Mouse (Mus musculus): ENCODE measurements around the gene Ebf3. TPM values are rescaled to one million over a fixed set of nuclear protein-coding genes. Genes with fewer than 3 reads are reported as not detected.

Ebf3 gene
- polyA plus RNA-seq, 1 experiment from 2014 or later = 7.4 TPM

- no peak for ATAC-seq (ENCODE audit: low read depth)
- H3K4me2 ChIP-seq (ENCODE audit: low read depth, low read length) = peak overlapping the region; percentile 84
- H3K9me3 ChIP-seq (ENCODE audit: control insufficient read depth, low read length) = no peaks in the 10 kb centered on the region
- H3K36me3 ChIP-seq (ENCODE audit: control insufficient read depth, insufficient read depth, low read length) = no peaks in the 10 kb centered on the region
- H3K9ac ChIP-seq (ENCODE audit: low read depth, low read length) = peak overlapping the region; percentile 51
- peak; percentile 85 for DNase-seq (ENCODE audit: low spot score)
- peak overlapping the region; percentile 46 for H3K27ac ChIP-seq (replicated peaks; ENCODE audit: low read depth, low read length)
- H3K4me1 ChIP-seq (ENCODE audit: control insufficient read depth, insufficient read depth, low read length) = peaks cover 10% of the 10 kb centered on the region
- H3K4me3 ChIP-seq (ENCODE audit: low read depth, low read length) = peak overlapping the region; percentile 77
- peaks cover 96% of the 10 kb centered on the region for H3K27me3 ChIP-seq (replicated peaks; ENCODE audit: control insufficient read depth, insufficient read depth, low read length)
- 2% methylated on average over 48 of the region's 48 CpGs for WGBS
These were observed 5.0 kb upstream of the Ebf3 start for GRCm38 (mm10) chr7:137318924-137319885.

DNA sequence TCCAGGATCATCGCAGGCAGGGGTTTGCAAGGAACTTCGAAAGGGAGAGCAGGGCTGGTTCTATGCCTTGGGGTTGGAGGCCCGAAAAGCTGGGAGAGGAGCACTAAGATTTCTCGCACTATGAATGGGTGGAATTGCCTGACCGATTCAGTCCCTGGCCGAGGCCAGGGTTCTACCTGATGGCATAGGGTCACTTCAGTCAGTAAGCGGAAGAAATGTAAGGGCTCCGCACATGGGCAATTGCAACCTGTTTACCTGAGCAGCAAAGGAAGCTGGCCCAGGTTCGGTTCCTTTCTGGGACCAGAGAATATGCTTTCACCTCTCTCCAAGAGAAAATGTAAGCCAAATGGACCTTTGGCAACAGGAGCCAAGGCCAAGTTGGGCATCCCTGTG lies 4.1 kb upstream of the Ebf3 start:
- peak overlapping the region; percentile 46; the same call in 1 of the 2 replicates for H3K27ac ChIP-seq (replicated peaks; ENCODE audit: low read depth, low read length)
- peaks cover 87% of the 10 kb centered on the region for H3K27me3 ChIP-seq (replicated peaks; ENCODE audit: control insufficient read depth, insufficient read depth, low read length)
- 7% methylated on average over 9 of the region's 9 CpGs for WGBS
- no peak for ATAC-seq (ENCODE audit: low read depth)
- H3K36me3 ChIP-seq (ENCODE audit: control insufficient read depth, insufficient read depth, low read length) = no peaks in the 10 kb centered on the region
- no peak for DNase-seq (ENCODE audit: low spot score)
- peak overlapping the region; percentile 77 for H3K4me3 ChIP-seq (ENCODE audit: low read depth, low read length)
- H3K4me2 ChIP-seq (ENCODE audit: low read depth, low read length) = peak overlapping the region; percentile 84
- peaks cover 10% of the 10 kb centered on the region for H3K4me1 ChIP-seq (ENCODE audit: control insufficient read depth, insufficient read depth, low read length)
- H3K9ac ChIP-seq (ENCODE audit: low read depth, low read length) = peak overlapping the region; percentile 41; the same call in 1 of the 2 replicates
- H3K9me3 ChIP-seq (ENCODE audit: control insufficient read depth, low read length) = no peaks in the 10 kb centered on the region

- no peak for ATAC-seq (ENCODE audit: low read depth)
These were observed 3.6 kb upstream of the Ebf3 start for GRCm38 (mm10) chr7:137317659-137318382.

DNA sequence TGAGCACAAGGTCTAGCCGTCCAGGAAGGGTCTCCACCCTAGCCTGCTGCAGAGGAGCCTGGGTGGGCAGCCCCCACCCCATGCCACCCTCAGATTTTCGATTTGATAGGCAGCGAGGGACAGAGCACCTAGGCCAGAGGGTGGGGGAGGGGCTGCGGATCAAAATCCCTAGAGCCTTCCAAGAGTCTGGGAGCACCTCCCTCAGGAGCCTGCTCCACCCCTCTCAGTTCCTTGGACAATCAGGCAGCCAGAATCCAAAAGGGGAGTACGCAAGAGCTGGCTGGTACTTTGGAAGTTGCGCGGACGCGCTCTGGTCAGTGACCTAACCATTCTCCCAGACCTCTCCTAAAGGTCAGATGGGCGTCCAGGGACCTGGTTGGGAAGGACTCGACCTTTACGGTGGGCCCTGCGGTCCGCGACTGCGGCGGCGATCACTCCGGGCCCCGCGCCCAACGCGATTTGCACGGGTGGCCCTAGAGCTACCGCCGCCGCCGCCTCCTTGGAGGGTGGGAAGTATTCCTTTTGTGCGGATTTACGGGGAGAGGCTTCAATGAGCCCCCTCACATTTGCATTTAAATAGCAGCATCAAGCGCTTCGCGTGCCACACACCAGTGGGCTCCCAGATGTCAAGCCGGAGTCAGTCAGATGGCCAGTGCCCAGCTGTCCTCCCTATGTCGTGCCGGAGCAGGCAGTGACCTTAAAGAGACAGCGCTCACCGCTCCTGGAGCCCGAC lies 2.8 kb upstream of the Ebf3 start:
- Histone ChIP-seq H3K4me2 (ENCODE audit: low read depth, low read length) (peak overlapping the region; percentile 84), H3K27ac (replicated peaks; ENCODE audit: low read depth, low read length) (peak overlapping the region; percentile 59; the same call in 1 of the 2 replicates), H3K9me3 (ENCODE audit: control insufficient read depth, low read length) (no peaks in the 10 kb centered on the region), H3K27me3 (replicated peaks; ENCODE audit: control insufficient read depth, insufficient read depth, low read length) (peaks cover 79% of the 10 kb centered on the region), H3K9ac (ENCODE audit: low read depth, low read length) (peak overlapping the region; percentile 66), H3K4me3 (ENCODE audit: low read depth, low read length) (peak overlapping the region; percentile 77), H3K36me3 (ENCODE audit: control insufficient read depth, insufficient read depth, low read length) (no peaks in the 10 kb centered on the region), H3K4me1 (ENCODE audit: control insufficient read depth, insufficient read depth, low read length) (peaks cover 10% of the 10 kb centered on the region)
- ATAC-seq (ENCODE audit: low read depth) (no peak), DNase-seq (ENCODE audit: low spot score) (no peak)
- under 1% methylated on average over 37 of the region's 39 CpGs for WGBS

More at GRCm38 (mm10) chr7:137317659-137318382, 3.6 kb upstream of the Ebf3 start:
- Histone ChIP-seq H3K9ac (ENCODE audit: low read depth, low read length) (peak overlapping the region; percentile 66), H3K4me3 (ENCODE audit: low read depth, low read length) (peak overlapping the region; percentile 77), H3K36me3 (ENCODE audit: control insufficient read depth, insufficient read depth, low read length) (no peaks in the 10 kb centered on the region), H3K4me2 (ENCODE audit: low read depth, low read length) (peak overlapping the region; percentile 84), H3K27ac (replicated peaks; ENCODE audit: low read depth, low read length) (peak overlapping the region; percentile 59; the same call in 1 of the 2 replicates), H3K4me1 (ENCODE audit: control insufficient read depth, insufficient read depth, low read length) (peaks cover 10% of the 10 kb centered on the region), H3K9me3 (ENCODE audit: control insufficient read depth, low read length) (no peaks in the 10 kb centered on the region), H3K27me3 (replicated peaks; ENCODE audit: control insufficient read depth, insufficient read depth, low read length) (peaks cover 82% of the 10 kb centered on the region)
- DNase-seq (ENCODE audit: low spot score) = no peak
- WGBS = 6% methylated on average over 23 of the region's 24 CpGs

- ATAC-seq (ENCODE audit: low read depth) = no peak
- Histone ChIP-seq H3K36me3 (ENCODE audit: control insufficient read depth, insufficient read depth, low read length) (no peaks in the 10 kb centered on the region), H3K9me3 (ENCODE audit: control insufficient read depth, low read length) (no peaks in the 10 kb centered on the region), H3K9ac (ENCODE audit: low read depth, low read length) (peak overlapping the region; percentile 66), H3K4me3 (ENCODE audit: low read depth, low read length) (peak overlapping the region; percentile 77), H3K27ac (replicated peaks; ENCODE audit: low read depth, low read length) (peak overlapping the region; percentile 59), H3K4me2 (ENCODE audit: low read depth, low read length) (peak overlapping the region; percentile 84), H3K27me3 (replicated peaks; ENCODE audit: control insufficient read depth, insufficient read depth, low read length) (peaks cover 76% of the 10 kb centered on the region), H3K4me1 (ENCODE audit: control insufficient read depth, insufficient read depth, low read length) (peaks cover 10% of the 10 kb centered on the region)
- 6% methylated on average over 20 of the region's 20 CpGs for WGBS
- no peak for DNase-seq (ENCODE audit: low spot score)
These were observed 2.1 kb upstream of the Ebf3 start for GRCm38 (mm10) chr7:137316181-137316925.

DNA sequence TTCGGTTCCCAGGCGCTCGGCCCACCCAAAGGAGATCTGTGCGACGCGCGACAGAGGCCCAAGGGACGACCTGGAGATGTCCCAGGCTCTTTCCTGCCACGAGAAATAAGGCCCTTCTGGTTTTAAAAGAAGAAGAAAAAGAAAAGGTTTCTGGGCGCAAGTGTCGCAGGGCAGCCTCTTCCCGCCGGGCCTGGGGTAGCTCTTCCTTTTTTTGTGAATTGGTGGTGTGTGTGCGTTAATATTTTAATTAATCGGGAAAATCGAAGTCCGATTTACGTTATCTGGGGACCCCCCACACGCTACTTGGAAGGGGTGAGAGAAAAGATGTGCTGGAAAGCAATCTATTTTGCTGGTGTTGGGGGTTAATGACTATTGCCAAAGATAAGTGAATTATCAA lies 1.3 kb upstream of the Ebf3 start:
- no peak for DNase-seq (ENCODE audit: low spot score)
- Histone ChIP-seq H3K9me3 (ENCODE audit: control insufficient read depth, low read length) (no peaks in the 10 kb centered on the region), H3K27me3 (replicated peaks; ENCODE audit: control insufficient read depth, insufficient read depth, low read length) (peaks cover 70% of the 10 kb centered on the region), H3K27ac (replicated peaks; ENCODE audit: low read depth, low read length) (peak overlapping the region; percentile 87), H3K4me3 (ENCODE audit: low read depth, low read length) (peak overlapping the region; percentile 77), H3K36me3 (ENCODE audit: control insufficient read depth, insufficient read depth, low read length) (no peaks in the 10 kb centered on the region), H3K9ac (ENCODE audit: low read depth, low read length) (peak overlapping the region; percentile 91), H3K4me2 (ENCODE audit: low read depth, low read length) (peak overlapping the region; percentile 84), H3K4me1 (ENCODE audit: control insufficient read depth, insufficient read depth, low read length) (peaks cover 7% of the 10 kb centered on the region)
- ATAC-seq (ENCODE audit: low read depth) = no peak
- 7% methylated on average over 19 of the region's 19 CpGs for WGBS

GRCm38 (mm10) chr7:137314710-137315543 lies 682 bp upstream of the Ebf3 start:
- peaks cover 66% of the 10 kb centered on the region for H3K27me3 ChIP-seq (replicated peaks; ENCODE audit: control insufficient read depth, insufficient read depth, low read length)
- 1% methylated on average over 45 of the region's 48 CpGs for WGBS
- peak overlapping the region; percentile 87 for H3K27ac ChIP-seq (replicated peaks; ENCODE audit: low read depth, low read length)
- peak overlapping the region; percentile 84 for H3K4me2 ChIP-seq (ENCODE audit: low read depth, low read length)
- peak; percentile 16 for ATAC-seq (ENCODE audit: low read depth)
- H3K9me3 ChIP-seq (ENCODE audit: control insufficient read depth, low read length) = no peaks in the 10 kb centered on the region
- peaks cover 8% of the 10 kb centered on the region for H3K4me1 ChIP-seq (ENCODE audit: control insufficient read depth, insufficient read depth, low read length)
- DNase-seq (ENCODE audit: low spot score) = no peak
- peak overlapping the region; percentile 91 for H3K9ac ChIP-seq (ENCODE audit: low read depth, low read length)
- peak overlapping the region; percentile 77 for H3K4me3 ChIP-seq (ENCODE audit: low read depth, low read length)
- no peaks in the 10 kb centered on the region for H3K36me3 ChIP-seq (ENCODE audit: control insufficient read depth, insufficient read depth, low read length)

All from embryonic facial prominence, embryonic 14.5 days (tissue).